Mouse (Mus musculus): ENCODE data around the gene 4930415O20Rik. TPM values are rescaled to one million over a fixed set of nuclear protein-coding genes. Genes with fewer than 3 reads are reported as not detected.
A peak's percentile ranks its signal among the peaks of the same experiment; 100 is the strongest.

4930415O20Rik gene
- total RNA-seq, 4 experiments from 2014 or later: 0.63 TPM; not detected in 3

- no peak for DNase-seq (ENCODE audit: low spot score in 2 of 2)
These were observed 33.3 kb downstream of the 4930415O20Rik start for GRCm38 (mm10) chr15:98604041-98604575.

GRCm38 (mm10) chr15:98606051-98606536 lies 35.3 kb downstream of the 4930415O20Rik start:
- DNase-seq (ENCODE audit: low spot score in 2 of 2): no peak

GRCm38 (mm10) chr15:98606739-98607138 lies 35.9 kb downstream of the 4930415O20Rik start:
- DNase-seq (ENCODE audit: low spot score in 2 of 2): no peak

- no peak for DNase-seq (ENCODE audit: low spot score in 2 of 2)
These were observed 36.8 kb downstream of the 4930415O20Rik start for GRCm38 (mm10) chr15:98607557-98607956.

GRCm38 (mm10) chr15:98608058-98608783 lies 37.4 kb downstream of the 4930415O20Rik start:
- no peak for DNase-seq (ENCODE audit: low spot score in 2 of 2)

- DNase-seq (ENCODE audit: low spot score in 2 of 2): no peak
These were observed 38.0 kb downstream of the 4930415O20Rik start for GRCm38 (mm10) chr15:98608784-98609250.

GRCm38 (mm10) chr15:98609331-98610130 lies 38.7 kb downstream of the 4930415O20Rik start, which contains the start of gene Adcy6:
TSS of gene Adcy6 (minus strand) at chr15:98610076.
- DNase-seq (ENCODE audit: low spot score in 2 of 2): peak; percentile 58 to 60

GRCm38 (mm10) chr15:98610131-98610633 lies 39.4 kb downstream of the 4930415O20Rik start:
- no peak for DNase-seq (ENCODE audit: low spot score in 2 of 2)

- DNase-seq (ENCODE audit: low spot score in 2 of 2): no peak
These were observed 41.4 kb downstream of the 4930415O20Rik start for GRCm38 (mm10) chr15:98612229-98612628.

- DNase-seq (ENCODE audit: low spot score in 2 of 2): no peak
These were observed 43.7 kb downstream of the 4930415O20Rik start for GRCm38 (mm10) chr15:98614551-98614950.

- no peak for DNase-seq (ENCODE audit: low spot score in 2 of 2)
These were observed 44.2 kb downstream of the 4930415O20Rik start for GRCm38 (mm10) chr15:98614971-98615370.

- no peak for DNase-seq (ENCODE audit: low spot score in 2 of 2)
These were observed 44.9 kb downstream of the 4930415O20Rik start for GRCm38 (mm10) chr15:98615751-98616150.

GRCm38 (mm10) chr15:98616362-98617175 lies 45.8 kb downstream of the 4930415O20Rik start:
- peak in 1 of 2 experiments; percentile 44 for DNase-seq (ENCODE audit: low spot score in 2 of 2)

- DNase-seq (ENCODE audit: low spot score in 2 of 2): peak; percentile 71 to 74
These were observed 46.4 kb downstream of the 4930415O20Rik start for GRCm38 (mm10) chr15:98617176-98617537.

GRCm38 (mm10) chr15:98622199-98622598 lies 51.4 kb downstream of the 4930415O20Rik start:
- no peak for DNase-seq (ENCODE audit: low spot score in 2 of 2)

- DNase-seq (ENCODE audit: low spot score in 2 of 2): no peak
These were observed 51.9 kb downstream of the 4930415O20Rik start for GRCm38 (mm10) chr15:98622721-98623120.

- DNase-seq (ENCODE audit: low spot score in 2 of 2): no peak
These were observed 52.6 kb downstream of the 4930415O20Rik start for GRCm38 (mm10) chr15:98623361-98623821.

GRCm38 (mm10) chr15:98626078-98626477 lies 55.3 kb downstream of the 4930415O20Rik start:
- DNase-seq (ENCODE audit: low spot score in 2 of 2): no peak

- no peak for DNase-seq (ENCODE audit: low spot score in 2 of 2)
These were observed 55.8 kb downstream of the 4930415O20Rik start for GRCm38 (mm10) chr15:98626487-98627212.

All from gastrocnemius, adult 8-10 months (tissue).